Mouse (Mus musculus): ENCODE measurements around the gene Lrrc1.

- TF ChIP-seq CTCF (conservative IDR thresholded peaks at IDR 0.05; ENCODE audit: low read length) (no peak), NANOG (IDR thresholded peaks at IDR 0.05; ENCODE audit: borderline replicate concordance, low read length) (no peak)
Measured at GRCm38 (mm10) chr9:77416002-77416401, 128.7 kb downstream of the Lrrc1 start.
